Mouse (Mus musculus) liver, embryonic 14.5 days (tissue): ENCODE measurements at regions not wholly inside any gene's neighbourhood (a gene's known extent, or its start where the extent isn't known, plus 50 kb on each side); places are given as distances from the start of the nearest gene placed in this dataset.

Experiments used
- CTCF ChIP-seq: IDR thresholded peaks from 2 replicates; pipeline ENCODE4 v1.5.1; 2016; ENCODE audit warnings: antibody characterized with exemption, low read depth, control low read depth
- EP300 ChIP-seq: IDR thresholded peaks from 2 replicates; pipeline ENCODE4 v1.6.1; 2016; ENCODE audit warnings: antibody characterized with exemption, low read depth

DNA sequence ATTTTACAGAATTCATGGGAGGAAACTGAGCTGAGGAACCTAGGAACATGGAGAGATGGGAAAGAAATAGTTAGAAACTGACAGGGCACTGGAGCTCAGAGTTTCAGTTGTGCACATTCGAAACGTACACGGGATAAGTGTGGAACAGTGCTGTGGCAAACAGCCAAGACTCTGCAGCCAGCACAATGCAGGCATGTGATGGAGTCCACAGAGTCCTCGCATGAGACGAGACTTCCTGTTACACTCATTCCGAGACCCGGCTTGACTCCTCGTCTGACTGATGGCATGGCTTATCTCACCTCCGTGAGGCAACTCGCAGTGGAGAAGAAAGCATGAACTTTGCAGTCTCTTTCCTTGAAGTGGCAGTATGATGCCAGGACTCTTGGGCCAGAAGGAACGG lies 617.0 kb upstream of the 3110018I06Rik start:
- no peak for TF ChIP-seq CTCF
- TF ChIP-seq EP300: no peak
